Mouse (Mus musculus): ENCODE measurements at regions not wholly inside any gene's neighbourhood (a gene's known extent, or its start where the extent isn't known, plus 50 kb on each side); places are given as distances from the start of the nearest gene placed in this dataset.

- TF ChIP-seq CTCF (IDR thresholded peaks at IDR 0.05; ENCODE audit: low read depth), result no peak
- TF ChIP-seq EP300 (IDR thresholded peaks at IDR 0.05; ENCODE audit: low read depth), result no peak
Measured at GRCm38 (mm10) chr3:130999818-131000217, 110.5 kb upstream of the Lef1 start.
